Mouse (Mus musculus) kidney, postnatal 0 days (tissue): Measurements from ENCODE around the gene Ring1. TPM values are rescaled to one million over a fixed set of nuclear protein-coding genes. Genes with fewer than 3 reads are reported as not detected.

Source experiments
- ATAC-seq: fragments of 200-750 bp; cut with Nextera tagmentation; replicated peaks from 2 replicates; pipeline ENCODE4 v1.8.0; 2017; ENCODE audit warnings: low read depth, moderate number of reproducible peaks, moderate TSS enrichment, moderate library complexity; ENCODE audit not compliant: low FRiP score
- DNase-seq: peaks from one replicate; pipeline ENCODE4 v3.0.0-alpha.2; 2016; ENCODE audit warnings: low spot score
- H3K27ac ChIP-seq: fragments of 300-500 bp; sonication (generic); 2 replicates; pipeline ENCODE4 v1.5.1; 2014; ENCODE audit warnings: mild to moderate bottlenecking
- H3K27me3 ChIP-seq: fragments of 300-500 bp; sonication (generic); 2 replicates; pipeline ENCODE4 v1.6.1; 2014; ENCODE audit warnings: low read length, mixed read lengths; ENCODE audit not compliant: insufficient read depth
- H3K36me3 ChIP-seq: fragments of 300-500 bp; sonication (generic); 2 replicates; pipeline ENCODE4 v1.6.1; 2014; ENCODE audit warnings: low read length, mixed read lengths; ENCODE audit not compliant: insufficient read depth
- H3K4me1 ChIP-seq: fragments of 300-500 bp; sonication (generic); replicated peaks from 2 replicates; pipeline ENCODE4 v1.6.1; 2014; ENCODE audit warnings: antibody characterized with exemption, low read length, mixed read lengths; ENCODE audit not compliant: insufficient read depth
- H3K4me2 ChIP-seq: fragments of 300-500 bp; sonication (generic); 2 replicates; pipeline ENCODE4 v1.6.1; 2014; ENCODE audit warnings: mild to moderate bottlenecking, low read length, moderate library complexity, mixed read lengths
- H3K4me3 ChIP-seq: fragments of 300-500 bp; sonication (generic); replicated peaks from 2 replicates; pipeline ENCODE4 v1.5.1; 2014; ENCODE audit warnings: low read depth, low read length
- H3K9ac ChIP-seq: fragments of 300-500 bp; sonication (generic); 2 replicates; pipeline ENCODE4 v1.6.1; 2014; ENCODE audit warnings: low read depth, low read length
- H3K9me3 ChIP-seq: fragments of 300-500 bp; sonication (generic); replicated peaks from 2 replicates; pipeline ENCODE4 v1.6.1; 2016; ENCODE audit warnings: low read length, inconsistent platforms, mixed read lengths
- CTCF ChIP-seq: IDR thresholded peaks from 2 replicates; pipeline ENCODE4 v1.5.1; 2016; ENCODE audit warnings: antibody characterized with exemption, low read depth, mild to moderate bottlenecking, moderate library complexity
- WGBS: fragments of 180-500 bp; shearing (Covaris S2); extraction: QIAGEN DNeasy Blood & Tissue Kit; methylation state at CpG from one replicate; pipeline ENCODE4 v1.1.7; 2014; 5-methylcytosine and 5-hydroxymethylcytosine counted together
- polyA plus RNA-seq: library from polyadenylated mRNA; unstranded; fragments of >200 nt; fragmentation: Nextera tagmentation; extraction: Ambion mirVana; gene quantifications from 2 replicates; pipeline ENCODE4 v1.2.1, GENCODE M21; 2015

The Ring1 gene
- polyA plus RNA-seq = 17.9 and 23.3 TPM in 2 replicates

DNA sequence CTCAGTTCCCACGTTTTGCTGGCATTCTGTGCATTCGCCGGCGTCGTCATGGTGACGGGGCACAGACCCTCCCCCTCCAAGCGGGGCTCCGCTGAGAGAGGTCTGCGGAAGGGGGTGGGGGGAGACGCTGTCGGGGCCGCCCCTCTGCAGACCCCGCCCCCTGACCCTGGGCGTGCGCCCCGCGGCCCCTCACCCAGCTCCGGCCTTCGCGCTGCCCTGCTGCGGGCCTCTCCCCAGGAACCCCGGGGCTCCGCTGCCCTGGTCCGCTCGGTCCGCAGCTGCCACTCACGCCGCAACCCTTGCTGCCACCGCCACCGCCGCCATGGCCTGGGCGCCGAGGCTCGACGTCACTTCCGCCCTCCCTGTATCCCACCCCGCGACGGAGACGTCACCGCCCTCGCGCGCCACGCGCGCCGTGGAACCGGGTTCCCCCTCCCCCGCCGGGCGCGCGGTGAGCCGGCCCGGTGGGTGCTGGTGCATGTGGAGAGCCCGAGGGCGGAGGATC is at the start of gene Ring1:
Ring1 (minus strand) TSS at position 364 of the 505 bp plus-strand sequence.
- Histone ChIP-seq H3K4me3 (peak within 1 kb of the TSS; percentile 83), H3K27me3 (no peaks in the 10 kb centered on the region), H3K9me3 (no peaks in the 10 kb centered on the region), H3K27ac (peak within 1 kb of the TSS; percentile 81), H3K36me3 (peaks cover 27% of the 10 kb centered on the region), H3K4me2 (peak within 1 kb of the TSS; percentile 98), H3K4me1 (peaks cover 23% of the 10 kb centered on the region), H3K9ac (peak within 1 kb of the TSS; percentile 89)
- DNase-seq (peak; percentile 81), ATAC-seq (peak; percentile 57)
- no peak for TF ChIP-seq CTCF
- WGBS = under 1% methylated on average over 54 of the region's 58 CpGs

DNA sequence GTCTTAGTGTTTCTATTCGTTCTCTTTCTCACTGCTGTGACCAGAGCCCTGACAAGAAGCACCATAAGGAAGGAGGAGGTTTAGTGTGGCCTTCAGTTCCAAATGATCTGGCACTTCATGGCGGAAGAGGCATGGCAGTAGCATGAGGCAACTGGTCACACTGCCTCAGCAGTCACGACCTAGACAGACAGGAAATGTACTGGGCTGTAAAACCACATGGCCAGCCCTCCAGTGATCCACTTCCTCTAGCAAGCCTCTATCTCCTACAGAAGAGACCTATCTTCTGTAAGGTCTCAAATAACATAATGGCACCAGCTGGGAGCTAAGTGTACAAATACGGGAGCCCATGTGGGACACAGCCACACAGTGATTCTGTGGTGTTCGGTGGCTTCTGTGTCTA is 47.6 kb upstream of the Ring1 start:
- Histone ChIP-seq H3K4me1 (no peaks in the 10 kb centered on the region), H3K9me3 (no peaks in the 10 kb centered on the region), H3K36me3 (no peaks in the 10 kb centered on the region), H3K27me3 (no peaks in the 10 kb centered on the region; the same call in 1 of the 2 replicates), H3K27ac (no peak overlapping the region), H3K4me3 (no peak overlapping the region), H3K9ac (no peak overlapping the region), H3K4me2 (no peak overlapping the region)
- TF ChIP-seq CTCF = no peak
- no peak for DNase-seq
- no peak for ATAC-seq
- 60% methylated on average over 5 of the region's 5 CpGs for WGBS

DNA sequence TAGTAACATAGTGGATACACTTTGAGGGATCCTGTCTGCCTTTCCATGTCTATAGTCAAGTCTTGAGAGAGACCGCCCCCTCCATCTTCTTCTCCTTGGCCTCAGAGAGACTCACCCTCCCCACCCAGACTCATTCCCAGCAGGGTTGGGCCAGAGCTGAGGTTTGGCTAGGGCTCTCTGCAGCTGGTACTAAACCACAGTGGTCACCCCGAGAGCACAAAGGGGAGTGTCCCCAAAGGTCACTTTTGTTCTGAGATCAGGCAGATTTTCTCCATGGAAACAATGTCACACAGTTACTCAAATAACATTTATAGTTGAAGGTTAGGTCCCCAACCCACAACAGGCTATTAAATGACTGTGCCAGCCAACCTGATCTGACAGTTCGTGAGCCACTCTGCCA is 44.4 kb upstream of the Ring1 start:
- H3K27ac ChIP-seq = no peak overlapping the region
- H3K27me3 ChIP-seq = no peaks in the 10 kb centered on the region
- no peak overlapping the region for H3K4me2 ChIP-seq
- ATAC-seq (no peak), DNase-seq (peak; percentile 35)
- no peaks in the 10 kb centered on the region for H3K36me3 ChIP-seq
- H3K9ac ChIP-seq = no peak overlapping the region
- H3K4me3 ChIP-seq = no peak overlapping the region
- H3K9me3 ChIP-seq = no peaks in the 10 kb centered on the region
- no peaks in the 10 kb centered on the region for H3K4me1 ChIP-seq
- no peak for TF ChIP-seq CTCF
- WGBS = 44% methylated on average over 3 of the region's 3 CpGs

DNA sequence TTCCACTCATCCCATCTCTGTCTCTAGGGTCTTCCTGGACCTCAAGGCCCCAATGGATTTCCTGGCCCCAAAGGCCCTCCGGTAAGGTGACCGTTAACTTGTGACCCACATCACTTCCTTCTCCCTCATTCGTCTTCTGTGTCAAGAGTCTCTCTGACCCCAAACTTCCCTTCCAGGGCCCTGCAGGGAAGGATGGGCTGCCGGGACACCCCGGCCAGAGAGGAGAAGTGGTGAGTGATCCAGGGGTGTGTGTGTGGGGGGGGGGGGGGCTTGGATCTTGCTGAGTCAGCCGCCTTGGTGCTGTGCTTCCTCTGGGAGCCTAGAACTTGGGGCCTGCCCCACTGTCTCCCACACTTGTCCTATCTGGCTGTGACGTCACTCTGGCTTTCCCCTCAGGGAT is 32.7 kb upstream of the Ring1 start:
- no peak for TF ChIP-seq CTCF
- no peaks in the 10 kb centered on the region for H3K9me3 ChIP-seq
- H3K4me1 ChIP-seq = no peaks in the 10 kb centered on the region
- H3K9ac ChIP-seq = no peak overlapping the region
- no peak overlapping the region for H3K27ac ChIP-seq
- WGBS = 42% methylated on average over 6 of the region's 7 CpGs
- H3K4me2 ChIP-seq = no peak overlapping the region
- ATAC-seq = no peak
- no peaks in the 10 kb centered on the region for H3K36me3 ChIP-seq
- no peaks in the 10 kb centered on the region for H3K27me3 ChIP-seq
- no peak overlapping the region for H3K4me3 ChIP-seq
- no peak for DNase-seq

DNA sequence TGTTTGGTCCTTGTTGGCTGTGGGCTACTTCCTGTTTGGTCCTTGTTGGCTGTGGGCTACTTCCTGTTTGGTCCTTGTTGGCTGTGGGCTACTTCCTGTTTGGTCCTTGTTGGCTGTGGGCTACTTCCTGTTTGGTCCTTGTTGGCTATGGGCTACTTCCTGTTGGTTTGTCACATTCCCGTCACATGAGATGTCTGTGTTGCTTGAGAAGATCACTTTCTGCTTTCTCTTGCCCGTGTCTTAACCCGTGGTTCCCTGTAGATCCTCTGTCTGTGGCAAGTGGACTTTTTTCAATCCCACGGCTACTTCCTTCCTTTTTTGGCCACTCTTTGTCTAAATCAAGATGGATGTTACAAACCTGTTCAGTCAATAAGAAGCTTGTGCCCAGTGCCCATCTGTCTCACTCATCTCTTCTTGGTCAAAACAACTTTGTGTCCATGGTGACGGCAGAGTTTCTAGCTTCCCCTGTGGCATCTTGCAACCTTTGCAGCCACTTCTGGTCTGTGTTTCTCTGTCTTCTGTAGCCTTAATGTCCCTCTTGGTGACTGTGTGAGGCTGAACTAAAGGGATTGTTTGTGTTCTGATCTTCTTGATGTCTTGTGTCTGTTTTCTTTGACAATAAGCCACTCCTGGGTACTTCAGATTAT is 23.0 kb upstream of the Ring1 start:
- no peak overlapping the region for H3K4me2 ChIP-seq
- no peak overlapping the region for H3K4me3 ChIP-seq
- ATAC-seq (no peak), DNase-seq (no peak)
- WGBS = 92% methylated on average over 5 of the region's 5 CpGs
- TF ChIP-seq CTCF = no peak
- no peaks in the 10 kb centered on the region for H3K9me3 ChIP-seq
- no peak overlapping the region for H3K27ac ChIP-seq
- no peak overlapping the region for H3K9ac ChIP-seq
- no peaks in the 10 kb centered on the region for H3K27me3 ChIP-seq
- no peaks in the 10 kb centered on the region for H3K4me1 ChIP-seq
- H3K36me3 ChIP-seq = no peaks in the 10 kb centered on the region

DNA sequence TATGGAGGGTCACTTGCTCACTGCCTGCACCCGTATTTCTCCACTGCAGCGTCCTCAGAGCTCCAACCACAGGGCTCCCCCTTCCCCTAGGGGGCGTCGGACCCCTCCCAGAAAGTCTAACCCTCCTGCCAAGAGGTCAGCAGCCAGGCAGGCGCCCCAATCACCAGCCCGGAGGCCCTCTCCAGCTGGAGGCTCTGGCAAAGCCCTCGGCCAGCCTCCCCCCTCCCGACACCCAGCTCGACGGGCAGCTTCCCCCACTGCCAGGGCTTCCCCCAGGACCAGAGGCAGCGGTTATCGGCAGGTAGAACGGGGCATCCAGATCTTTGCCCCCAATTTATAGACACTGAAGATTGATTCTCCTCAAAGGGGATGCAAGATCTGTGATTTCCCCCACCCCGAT is 21.5 kb upstream of the Ring1 start:
- no peak for TF ChIP-seq CTCF

More for the DNA sequence above, 21.5 kb upstream of the Ring1 start:
- Histone ChIP-seq H3K4me3 (no peak overlapping the region), H3K4me2 (no peak overlapping the region), H3K9ac (no peak overlapping the region), H3K9me3 (no peaks in the 10 kb centered on the region), H3K36me3 (no peaks in the 10 kb centered on the region), H3K27me3 (0 out of 2 replicates have a peak, but pooled peaks cover 4% of the 10 kb centered on the region), H3K4me1 (no peaks in the 10 kb centered on the region), H3K27ac (no peak overlapping the region)
- no peak for DNase-seq
- WGBS = 80% methylated on average over 14 of the region's 14 CpGs
- no peak for ATAC-seq
